Mouse (Mus musculus): ENCODE data around the gene Acss1.

The Acss1 gene

DNA sequence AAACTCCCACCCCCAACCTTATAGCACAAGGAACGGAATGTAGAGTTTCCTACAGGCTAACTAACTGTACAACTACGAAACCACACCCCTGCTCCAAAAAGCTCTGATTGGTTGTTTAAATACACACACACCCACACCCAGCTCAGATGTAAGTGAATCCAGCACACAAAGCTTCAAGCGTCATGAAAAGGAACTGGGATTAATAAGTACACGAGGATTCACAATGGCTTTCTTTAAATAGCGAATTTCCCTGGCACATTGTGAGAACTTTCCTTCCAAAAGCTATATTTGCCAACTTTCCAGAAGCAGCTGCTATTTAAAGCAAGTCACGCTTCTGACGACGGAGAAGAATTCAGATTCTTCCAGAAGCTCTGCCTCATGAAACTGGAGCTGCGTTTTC lies 5.0 kb downstream of the Acss1 start:
- TF ChIP-seq CTCF (conservative IDR thresholded peaks at IDR 0.05; ENCODE audit: low read length), result no peak
- TF ChIP-seq POU5F1 (IDR thresholded peaks at IDR 0.05; ENCODE audit: borderline replicate concordance, low read length), result no peak
- no peak for TF ChIP-seq NANOG (IDR thresholded peaks at IDR 0.05; ENCODE audit: borderline replicate concordance, low read length)
- H3K4me3 ChIP-seq (replicated peaks; ENCODE audit: low read length), result no peak overlapping the region
- H3K36me3 ChIP-seq (ENCODE audit: insufficient read depth, low read length), result no peaks in the 10 kb centered on the region
- H3K4me1 ChIP-seq (replicated peaks; ENCODE audit: low read depth, low read length), result peaks cover 85% of the 10 kb centered on the region
- peaks cover 16% of the 10 kb centered on the region for H3K27me3 ChIP-seq (ENCODE audit: insufficient read depth, low read length)
- H3K9me3 ChIP-seq (ENCODE audit: low read length), result peaks cover 1% of the 10 kb centered on the region

DNA sequence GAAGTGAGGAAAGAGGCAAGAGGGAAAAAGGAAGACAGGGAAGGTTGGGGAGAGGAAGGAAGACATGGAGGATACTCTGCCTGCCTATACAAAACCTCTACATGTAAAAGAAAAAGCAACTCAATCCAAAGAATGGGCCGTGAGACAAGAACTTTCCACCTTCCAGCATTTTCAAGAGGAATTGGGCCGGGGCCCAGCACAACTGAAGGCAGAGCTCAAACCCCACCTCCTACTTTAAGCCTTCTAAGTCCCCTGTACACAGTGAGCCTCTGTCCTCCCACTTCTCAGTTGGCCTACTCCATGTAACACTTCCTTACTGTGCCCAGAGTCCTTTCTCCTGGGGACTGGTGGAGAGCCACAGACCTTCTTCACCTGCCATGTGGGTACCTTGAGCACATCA lies 6.3 kb downstream of the Acss1 start:
- Histone ChIP-seq H3K9me3 (ENCODE audit: low read length) (peaks cover 3% of the 10 kb centered on the region), H3K36me3 (ENCODE audit: insufficient read depth, low read length) (no peaks in the 10 kb centered on the region), H3K27me3 (ENCODE audit: insufficient read depth, low read length) (peaks cover 4% of the 10 kb centered on the region), H3K4me3 (replicated peaks; ENCODE audit: low read length) (no peak overlapping the region), H3K4me1 (replicated peaks; ENCODE audit: low read depth, low read length) (peaks cover 90% of the 10 kb centered on the region)
- TF ChIP-seq POU5F1 (IDR thresholded peaks at IDR 0.05; ENCODE audit: borderline replicate concordance, low read length), result no peak
- TF ChIP-seq CTCF (conservative IDR thresholded peaks at IDR 0.05; ENCODE audit: low read length), result no peak
- TF ChIP-seq NANOG (IDR thresholded peaks at IDR 0.05; ENCODE audit: borderline replicate concordance, low read length), result no peak

DNA sequence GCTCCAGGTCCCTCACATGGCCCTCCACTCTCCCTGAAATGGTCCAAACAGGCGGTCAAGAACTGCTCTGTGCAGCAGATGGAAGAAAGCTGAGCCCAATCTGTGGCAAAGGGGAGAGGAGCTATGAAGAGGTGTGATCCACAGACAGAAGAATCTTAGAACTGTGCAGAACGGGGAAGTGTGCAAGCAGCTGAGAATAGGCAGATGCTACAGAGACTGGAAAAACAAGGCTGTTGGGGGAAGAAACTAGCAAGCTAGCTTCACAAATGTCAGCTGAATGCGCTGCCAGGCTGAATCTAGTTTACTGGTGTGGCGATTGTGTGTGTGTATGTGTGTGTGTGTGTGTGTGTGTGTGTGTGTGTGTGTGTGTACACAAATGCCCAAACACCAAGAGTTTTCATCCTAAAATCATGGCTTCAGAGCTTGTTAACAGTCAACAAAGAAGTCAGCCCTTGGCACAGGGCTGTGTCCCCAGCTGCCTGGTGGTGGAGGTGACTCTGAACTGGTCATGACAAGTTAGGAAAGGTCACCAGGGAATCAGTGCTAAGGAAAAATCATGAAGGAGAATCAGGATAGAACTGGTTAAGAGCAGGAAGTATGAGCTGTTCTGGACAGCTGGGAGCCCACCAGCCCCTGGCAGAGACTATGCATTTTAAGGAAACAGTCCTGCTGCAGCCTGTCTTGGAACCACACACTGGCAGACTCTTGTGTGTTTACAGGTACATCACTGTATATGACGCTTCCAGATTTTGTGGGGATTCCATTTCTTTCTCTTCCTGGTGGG lies 7.4 kb downstream of the Acss1 start:
- no peak for TF ChIP-seq CTCF (conservative IDR thresholded peaks at IDR 0.05; ENCODE audit: low read length)
- no peak for TF ChIP-seq POU5F1 (IDR thresholded peaks at IDR 0.05; ENCODE audit: borderline replicate concordance, low read length)
- no peak for TF ChIP-seq NANOG (IDR thresholded peaks at IDR 0.05; ENCODE audit: borderline replicate concordance, low read length)
- Histone ChIP-seq H3K36me3 (ENCODE audit: insufficient read depth, low read length) (no peaks in the 10 kb centered on the region), H3K27me3 (ENCODE audit: insufficient read depth, low read length) (no peaks in the 10 kb centered on the region), H3K4me1 (replicated peaks; ENCODE audit: low read depth, low read length) (peaks cover 93% of the 10 kb centered on the region), H3K9me3 (ENCODE audit: low read length) (peaks cover 3% of the 10 kb centered on the region), H3K4me3 (replicated peaks; ENCODE audit: low read length) (no peak overlapping the region)

DNA sequence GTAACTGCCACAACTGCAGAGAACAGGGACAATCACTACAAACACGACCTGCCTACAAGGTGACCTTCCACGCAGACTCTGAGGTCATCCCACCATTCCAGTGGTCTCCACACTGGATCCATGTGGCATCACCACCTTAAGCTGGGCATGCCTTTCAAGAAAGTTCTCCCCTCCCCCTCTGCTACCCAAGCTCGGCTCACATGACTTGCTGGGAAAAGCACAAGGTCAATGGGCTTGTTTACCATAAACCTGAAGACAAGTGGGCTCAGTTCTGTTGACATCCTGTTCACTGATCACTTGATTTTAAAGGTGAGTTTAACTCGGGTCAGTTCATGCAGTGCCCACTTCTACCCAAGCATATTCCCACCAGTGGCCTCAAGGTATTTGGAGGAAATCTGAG lies 8.3 kb downstream of the Acss1 start:
- H3K27me3 ChIP-seq (ENCODE audit: insufficient read depth, low read length), result no peaks in the 10 kb centered on the region
- H3K9me3 ChIP-seq (ENCODE audit: low read length), result peaks cover 3% of the 10 kb centered on the region
- no peak for TF ChIP-seq CTCF (conservative IDR thresholded peaks at IDR 0.05; ENCODE audit: low read length)
- no peak for TF ChIP-seq POU5F1 (IDR thresholded peaks at IDR 0.05; ENCODE audit: borderline replicate concordance, low read length)
- no peak for TF ChIP-seq NANOG (IDR thresholded peaks at IDR 0.05; ENCODE audit: borderline replicate concordance, low read length)
- H3K4me3 ChIP-seq (replicated peaks; ENCODE audit: low read length), result no peak overlapping the region
- H3K4me1 ChIP-seq (replicated peaks; ENCODE audit: low read depth, low read length), result peaks cover 84% of the 10 kb centered on the region
- H3K36me3 ChIP-seq (ENCODE audit: insufficient read depth, low read length), result no peaks in the 10 kb centered on the region

DNA sequence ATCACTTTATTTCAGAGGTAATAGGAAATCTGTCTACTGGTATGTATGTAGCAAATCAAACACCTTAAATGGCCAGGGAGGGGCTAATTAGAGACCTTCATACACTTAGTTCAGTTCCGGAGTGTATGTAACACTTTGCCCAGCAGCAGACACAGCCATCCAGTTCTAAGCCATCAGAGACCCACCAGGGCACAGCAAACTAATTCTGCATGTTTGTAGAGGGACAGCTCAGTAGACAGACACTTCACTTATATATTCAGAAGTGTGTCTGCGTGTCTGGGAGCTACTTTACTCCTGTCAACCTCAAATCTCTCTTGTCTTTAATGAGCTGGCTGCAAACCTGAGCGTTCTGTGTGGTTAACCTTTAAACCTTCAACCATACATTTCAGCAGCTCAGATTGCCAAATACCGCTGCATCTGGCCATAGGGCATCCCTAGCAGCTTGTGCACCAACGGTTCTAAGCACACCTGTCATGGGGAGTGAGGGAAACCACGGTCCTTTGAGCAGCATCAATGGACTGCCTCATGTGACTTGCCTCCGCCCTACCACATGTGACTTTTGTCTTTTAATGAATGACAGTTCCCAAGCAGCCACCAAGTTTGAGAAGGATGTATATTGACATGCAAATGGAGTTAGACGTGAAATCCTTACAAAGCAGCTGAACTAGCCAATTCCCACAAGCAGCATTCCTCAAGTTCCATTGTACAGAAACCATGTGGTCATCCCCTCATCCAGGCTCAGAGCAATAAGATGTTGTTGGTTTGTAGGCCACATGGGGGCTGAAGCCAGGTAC lies 11.1 kb downstream of the Acss1 start:
- no peak overlapping the region for H3K4me3 ChIP-seq (replicated peaks; ENCODE audit: low read length)
- peaks cover 59% of the 10 kb centered on the region for H3K4me1 ChIP-seq (replicated peaks; ENCODE audit: low read depth, low read length)
- H3K27me3 ChIP-seq (ENCODE audit: insufficient read depth, low read length), result no peaks in the 10 kb centered on the region
- TF ChIP-seq POU5F1 (IDR thresholded peaks at IDR 0.05; ENCODE audit: borderline replicate concordance, low read length), result no peak
- TF ChIP-seq CTCF (conservative IDR thresholded peaks at IDR 0.05; ENCODE audit: low read length), result no peak
- no peak for TF ChIP-seq NANOG (IDR thresholded peaks at IDR 0.05; ENCODE audit: borderline replicate concordance, low read length)
- no peaks in the 10 kb centered on the region for H3K36me3 ChIP-seq (ENCODE audit: insufficient read depth, low read length)
- peaks cover 3% of the 10 kb centered on the region for H3K9me3 ChIP-seq (ENCODE audit: low read length)

DNA sequence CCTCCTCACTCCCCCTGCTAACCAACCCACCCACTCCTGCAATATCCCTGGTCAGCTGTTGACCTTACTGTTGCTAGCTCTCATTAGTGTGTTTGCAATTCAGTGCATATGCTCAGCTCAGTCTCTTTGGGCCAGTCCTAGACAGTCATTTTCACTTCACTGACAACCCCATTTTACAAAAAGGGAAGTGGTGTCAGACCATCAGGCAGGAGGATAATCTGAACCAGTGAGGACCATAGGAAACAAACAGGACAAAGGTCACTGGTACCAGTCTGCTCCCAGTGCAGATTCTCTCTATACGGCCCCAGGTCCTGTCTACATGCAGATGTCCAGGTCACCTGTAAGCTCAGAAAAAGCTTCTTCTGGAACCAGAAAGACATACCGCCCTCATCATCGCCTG lies 12.2 kb downstream of the Acss1 start:
- no peaks in the 10 kb centered on the region for H3K36me3 ChIP-seq (ENCODE audit: insufficient read depth, low read length)
- peaks cover 3% of the 10 kb centered on the region for H3K9me3 ChIP-seq (ENCODE audit: low read length)
- H3K4me3 ChIP-seq (replicated peaks; ENCODE audit: low read length), result no peak overlapping the region
- H3K27me3 ChIP-seq (ENCODE audit: insufficient read depth, low read length), result no peaks in the 10 kb centered on the region
- peaks cover 56% of the 10 kb centered on the region for H3K4me1 ChIP-seq (replicated peaks; ENCODE audit: low read depth, low read length)
- TF ChIP-seq CTCF (conservative IDR thresholded peaks at IDR 0.05; ENCODE audit: low read length) (no peak), NANOG (IDR thresholded peaks at IDR 0.05; ENCODE audit: borderline replicate concordance, low read length) (no peak), POU5F1 (IDR thresholded peaks at IDR 0.05; ENCODE audit: borderline replicate concordance, low read length) (no peak)

DNA sequence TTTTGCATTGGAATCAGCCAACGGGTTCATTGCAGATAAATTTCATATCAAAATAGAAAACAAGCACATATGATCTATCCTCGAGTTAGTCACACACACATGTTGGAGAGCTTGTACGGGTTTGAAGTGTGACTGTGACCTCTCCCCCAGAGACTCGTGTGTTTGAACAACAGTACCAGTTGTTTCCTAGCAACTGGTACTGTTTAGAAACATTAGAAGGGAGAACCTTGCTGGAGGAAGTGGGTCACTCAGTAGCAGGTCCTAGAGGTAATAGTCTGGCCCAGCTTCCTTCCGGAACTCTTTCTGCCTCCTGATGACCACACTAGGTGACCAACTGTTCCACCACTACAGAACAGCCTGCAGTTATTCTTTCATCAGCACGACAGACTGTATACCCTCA lies 13.0 kb downstream of the Acss1 start:
- TF ChIP-seq NANOG (IDR thresholded peaks at IDR 0.05; ENCODE audit: borderline replicate concordance, low read length) (no peak), POU5F1 (IDR thresholded peaks at IDR 0.05; ENCODE audit: borderline replicate concordance, low read length) (no peak), CTCF (conservative IDR thresholded peaks at IDR 0.05; ENCODE audit: low read length) (no peak)
- peaks cover 3% of the 10 kb centered on the region for H3K9me3 ChIP-seq (ENCODE audit: low read length)
- H3K4me3 ChIP-seq (replicated peaks; ENCODE audit: low read length), result no peak overlapping the region
- H3K27me3 ChIP-seq (ENCODE audit: insufficient read depth, low read length), result no peaks in the 10 kb centered on the region
- no peaks in the 10 kb centered on the region for H3K36me3 ChIP-seq (ENCODE audit: insufficient read depth, low read length)
- peaks cover 56% of the 10 kb centered on the region for H3K4me1 ChIP-seq (replicated peaks; ENCODE audit: low read depth, low read length)

DNA sequence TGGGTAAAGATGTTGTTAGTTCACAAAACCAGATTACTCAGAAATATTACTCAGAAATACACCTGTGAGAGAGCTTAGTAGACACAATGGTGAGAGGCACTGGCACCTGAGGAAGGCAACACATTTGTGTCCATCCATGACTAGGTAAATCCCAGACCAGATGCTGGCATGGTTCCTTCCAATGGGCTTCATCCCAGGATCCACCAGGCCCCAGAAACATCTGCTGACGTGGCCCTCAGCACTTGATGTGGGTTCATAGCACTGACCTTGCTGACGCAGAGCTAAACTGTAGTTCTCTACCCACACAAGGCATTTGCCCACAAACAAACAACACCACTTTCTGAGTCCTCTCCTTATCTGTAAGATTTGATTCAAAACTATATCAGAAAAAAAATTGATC lies 13.5 kb downstream of the Acss1 start:
- Histone ChIP-seq H3K27me3 (ENCODE audit: insufficient read depth, low read length) (0 out of 2 replicates have a peak, but pooled peaks cover under 1% of the 10 kb centered on the region), H3K9me3 (ENCODE audit: low read length) (peaks cover 3% of the 10 kb centered on the region), H3K4me1 (replicated peaks; ENCODE audit: low read depth, low read length) (peaks cover 56% of the 10 kb centered on the region), H3K4me3 (replicated peaks; ENCODE audit: low read length) (no peak overlapping the region), H3K36me3 (ENCODE audit: insufficient read depth, low read length) (no peaks in the 10 kb centered on the region)
- TF ChIP-seq NANOG (IDR thresholded peaks at IDR 0.05; ENCODE audit: borderline replicate concordance, low read length) (no peak), POU5F1 (IDR thresholded peaks at IDR 0.05; ENCODE audit: borderline replicate concordance, low read length) (no peak), CTCF (conservative IDR thresholded peaks at IDR 0.05; ENCODE audit: low read length) (no peak)

Data from E14TG2a.4 (cell line).